ENCODE assay signal across 21 mouse cellular contexts in the genomic region with DNA sequence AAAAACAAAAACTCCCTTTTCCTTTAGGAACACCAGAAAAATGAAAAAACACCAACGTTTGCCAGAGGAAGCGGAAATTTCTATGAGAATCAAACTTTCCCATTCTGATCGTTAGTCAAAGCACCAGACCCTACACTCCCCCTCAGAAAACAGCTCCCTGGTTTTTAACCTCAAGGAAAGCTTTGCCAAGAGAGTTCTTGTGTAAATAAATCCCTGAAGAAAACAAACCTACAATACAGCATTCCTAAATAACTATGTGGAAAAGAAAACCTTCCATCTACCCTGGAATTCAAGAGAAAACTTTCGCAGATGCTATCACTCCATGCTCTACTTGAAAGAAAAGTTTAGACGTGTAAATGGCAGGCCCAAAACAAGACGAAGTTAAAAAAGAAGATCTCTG. TPM values are rescaled to one million over a fixed set of nuclear protein-coding genes. Genes with fewer than 3 reads are reported as not detected.
DNase-seq lines count a peak whose midpoint lies in the region; ATAC-seq and TF ChIP-seq lines count a peak whose summit lies in the region.
"Had no signal": no experiment of that assay in that cellular context is flagged by ENCODE, and none has a peak within 500 bp of the region (broad histone marks: within the 10 kb centered on the region; RNA-seq: fewer than 3 reads in every experiment).

No protein-coding gene starts in this region.

- 41% methylated on average over 6 of the region's 6 CpGs for WGBS in heart, embryonic 10.5 days
- 43% methylated on average over 6 of the region's 6 CpGs for WGBS in kidney, embryonic 15.5 days
- WGBS in lung, embryonic 15.5 days, result 30% methylated on average over 6 of the region's 6 CpGs
- WGBS in lung, postnatal 0 days, result 43% methylated on average over 6 of the region's 6 CpGs
- WGBS in heart, postnatal 0 days, result 46% methylated on average over 6 of the region's 6 CpGs

- TF ChIP-seq CTCF in lung, postnatal 0 days (IDR thresholded peaks at IDR 0.05), result no peak
- TF ChIP-seq CTCF in heart, postnatal 0 days (IDR thresholded peaks at IDR 0.05; ENCODE audit: low read depth), result no peak

- H3K27me3 ChIP-seq in heart, embryonic 10.5 days (ENCODE audit: insufficient read depth, poor library complexity, severe bottlenecking), result no peaks in the 10 kb centered on the region
- no peaks in the 10 kb centered on the region for H3K27me3 ChIP-seq in kidney, embryonic 15.5 days
- H3K27me3 ChIP-seq in lung, embryonic 15.5 days, result no peaks in the 10 kb centered on the region
- no peaks in the 10 kb centered on the region for H3K27me3 ChIP-seq in lung, postnatal 0 days (replicated peaks; ENCODE audit: insufficient read depth, low read length)
- no peaks in the 10 kb centered on the region for H3K27me3 ChIP-seq in heart, postnatal 0 days (ENCODE audit: control insufficient read depth, insufficient read depth, low read length)
- H3K27me3 ChIP-seq: hindbrain, embryonic 15.5 days; midbrain, embryonic 15.5 days had no signal

- ATAC-seq in kidney, embryonic 15.5 days (replicated peaks; ENCODE audit: low FRiP score), result no peak
- no peak for ATAC-seq in lung, embryonic 15.5 days (ENCODE audit: borderline replicate concordance, extremely low read depth, low FRiP score, low TSS enrichment)
- no peak for ATAC-seq in lung, postnatal 0 days
- ATAC-seq in heart, postnatal 0 days (ENCODE audit: insufficient read depth, low read depth), result no peak

- peak overlapping the region; percentile 63; the same call in 1 of the 2 replicates for H3K27ac ChIP-seq in heart, embryonic 10.5 days
- peak overlapping the region; percentile 45 for H3K27ac ChIP-seq in kidney, embryonic 15.5 days
- 0 out of 2 replicates have a peak overlapping the region, but pooled peaks have one; percentile 9 for H3K27ac ChIP-seq in lung, embryonic 15.5 days
- no peak overlapping the region for H3K27ac ChIP-seq in lung, postnatal 0 days (ENCODE audit: low read length)
- H3K27ac ChIP-seq in heart, postnatal 0 days (ENCODE audit: low read depth), result peak overlapping the region; percentile 80
- H3K27ac ChIP-seq: hindbrain, embryonic 15.5 days; midbrain, embryonic 15.5 days had no signal

- H3K9me3 ChIP-seq in heart, embryonic 10.5 days, result no peaks in the 10 kb centered on the region
- H3K9me3 ChIP-seq in kidney, embryonic 15.5 days (replicated peaks), result no peaks in the 10 kb centered on the region
- H3K9me3 ChIP-seq in lung, embryonic 15.5 days, result no peaks in the 10 kb centered on the region
- H3K9me3 ChIP-seq in lung, postnatal 0 days (ENCODE audit: low read length), result no peaks in the 10 kb centered on the region
- no peaks in the 10 kb centered on the region for H3K9me3 ChIP-seq in heart, postnatal 0 days (replicated peaks; ENCODE audit: control insufficient read depth, low read length)
- H3K9me3 ChIP-seq: hindbrain, embryonic 15.5 days; midbrain, embryonic 15.5 days had no signal

- H3K4me2 ChIP-seq in kidney, embryonic 15.5 days, result no peak overlapping the region
- H3K4me2 ChIP-seq in lung, embryonic 15.5 days, result no peak overlapping the region
- no peak overlapping the region for H3K4me2 ChIP-seq in lung, postnatal 0 days (replicated peaks; ENCODE audit: low read depth, low read length)
- peak overlapping the region; percentile 50; the same call in 1 of the 2 replicates for H3K4me2 ChIP-seq in heart, postnatal 0 days (ENCODE audit: low read depth, low read length)
- H3K4me2 ChIP-seq: hindbrain, embryonic 15.5 days; midbrain, embryonic 15.5 days had no signal

- H3K4me1 ChIP-seq in heart, embryonic 10.5 days, result peaks cover 68% of the 10 kb centered on the region
- H3K4me1 ChIP-seq in kidney, embryonic 15.5 days, result peaks cover 41% of the 10 kb centered on the region
- peaks cover 45% of the 10 kb centered on the region for H3K4me1 ChIP-seq in lung, embryonic 15.5 days
- H3K4me1 ChIP-seq in lung, postnatal 0 days (ENCODE audit: insufficient read depth, low read depth, low read length), result peaks cover 13% of the 10 kb centered on the region
- H3K4me1 ChIP-seq in heart, postnatal 0 days (ENCODE audit: control insufficient read depth, insufficient read depth), result peaks cover 57% of the 10 kb centered on the region

- TF ChIP-seq EP300 in lung, postnatal 0 days (IDR thresholded peaks at IDR 0.05), result no peak
- TF ChIP-seq EP300 in heart, postnatal 0 days (IDR thresholded peaks at IDR 0.05; ENCODE audit: low read depth), result no peak

- H3K4me3 ChIP-seq in heart, embryonic 10.5 days, result no peak overlapping the region
- H3K4me3 ChIP-seq in kidney, embryonic 15.5 days (replicated peaks), result no peak overlapping the region
- H3K4me3 ChIP-seq in lung, embryonic 15.5 days, result no peak overlapping the region
- H3K4me3 ChIP-seq in lung, postnatal 0 days (ENCODE audit: low read depth, low read length), result no peak overlapping the region
- no peak overlapping the region for H3K4me3 ChIP-seq in heart, postnatal 0 days (ENCODE audit: low read depth, low read length)
- H3K4me3 ChIP-seq: hindbrain, embryonic 15.5 days; midbrain, embryonic 15.5 days had no signal

- H3K36me3 ChIP-seq in heart, embryonic 10.5 days, result no peaks in the 10 kb centered on the region
- H3K36me3 ChIP-seq in kidney, embryonic 15.5 days, result 0 out of 2 replicates have a peak, but pooled peaks cover under 1% of the 10 kb centered on the region
- no peaks in the 10 kb centered on the region for H3K36me3 ChIP-seq in lung, embryonic 15.5 days
- no peaks in the 10 kb centered on the region for H3K36me3 ChIP-seq in lung, postnatal 0 days (ENCODE audit: insufficient read depth, low read length)
- no peaks in the 10 kb centered on the region; the same call in 1 of the 2 replicates for H3K36me3 ChIP-seq in heart, postnatal 0 days (replicated peaks; ENCODE audit: control insufficient read depth, insufficient read depth, low read length)
- H3K36me3 ChIP-seq: hindbrain, embryonic 15.5 days; midbrain, embryonic 15.5 days had no signal

- DNase-seq in heart, embryonic 10.5 days (ENCODE audit: low spot score), result no peak
- no peak for DNase-seq in heart, postnatal 36 days
- DNase-seq in kidney, adult 8-10 months, result no peak
- no peak for DNase-seq in lung, postnatal 0 days (ENCODE audit: low spot score)
- DNase-seq in heart, postnatal 0 days (ENCODE audit: low spot score), result no peak
- DNase-seq: cerebellum, postnatal 10 days; embryo, embryonic 11 days; gastrocnemius, postnatal 25 days; kidney, adult 9 months; thymus, adult 18-20 months had no signal

- intact Hi-C loops in heart, postnatal 36 days (cut with DNase I), result loop anchor here (10.0 kb wide), 1 partner anchor 48 kb away; the partner anchor contains the start of genes Acvr1 and Upp2

- H3K9ac ChIP-seq in kidney, embryonic 15.5 days, result no peak overlapping the region
- no peak overlapping the region for H3K9ac ChIP-seq in lung, embryonic 15.5 days
- H3K9ac ChIP-seq in lung, postnatal 0 days (replicated peaks; ENCODE audit: low read depth), result no peak overlapping the region
- H3K9ac ChIP-seq in heart, postnatal 0 days (replicated peaks; ENCODE audit: low read depth, low read length), result no peak overlapping the region
- H3K9ac ChIP-seq: hindbrain, embryonic 15.5 days; midbrain, embryonic 15.5 days had no signal

RNA-seq across cellular contexts. Expression of gene Gm17409, which starts 47.0 kb away (rescaled TPM):
- not detected in 2 replicates for polyA plus RNA-seq in heart, embryonic 10.5 days (2016; fragmentation: Nextera tagmentation; extraction: Ambion mirVana)
- not detected for total RNA-seq in heart, postnatal 36 days (2021)
- polyA plus RNA-seq in kidney, embryonic 15.5 days (2015; fragmentation: Nextera tagmentation; extraction: Ambion mirVana), result not detected in 2 replicates
- polyA plus RNA-seq in lung, embryonic 15.5 days (2015; fragmentation: Nextera tagmentation; extraction: Ambion mirVana), result not detected in 2 replicates
- not detected in 2 replicates for polyA plus RNA-seq in lung, postnatal 0 days (2015; fragmentation: Nextera tagmentation; extraction: Ambion mirVana)
- total RNA-seq in heart, postnatal 0 days (2014; rRNA removed; ENCODE audit: low replicate concordance), result not detected in 2 replicates
- polyA plus RNA-seq in heart, postnatal 0 days (2015; fragmentation: Nextera tagmentation; extraction: Ambion mirVana), result not detected in 2 replicates
- total RNA-seq: gastrocnemius, postnatal 25 days; layer of hippocampus, postnatal 14 days; left cerebral cortex, postnatal 14 days; megakaryocyte, adult 5-6 weeks had no signal
- polyA plus RNA-seq: frontal cortex, adult 2 months; hindbrain, embryonic 15.5 days; liver, embryonic 16.5 days; midbrain, embryonic 15.5 days; neural tube, embryonic 11.5 days; urinary bladder, adult 2 months had no signal

RNA-seq across cellular contexts. Expression of gene Acvr1, which starts 50.0 kb away (rescaled TPM):
- polyA plus RNA-seq in heart, embryonic 10.5 days (2016; fragmentation: Nextera tagmentation; extraction: Ambion mirVana), result 9.4 and 11.1 TPM in 2 replicates
- total RNA-seq in heart, postnatal 36 days (2021), result 10 to 100 TPM; 16.0 to 16.8 TPM
- 5.2 and 5.7 TPM in 2 replicates for polyA plus RNA-seq in kidney, embryonic 15.5 days (2015; fragmentation: Nextera tagmentation; extraction: Ambion mirVana)
- polyA plus RNA-seq in lung, embryonic 15.5 days (2015; fragmentation: Nextera tagmentation; extraction: Ambion mirVana), result 4.5 and 4.6 TPM in 2 replicates
- 5.8 and 6.0 TPM in 2 replicates for polyA plus RNA-seq in lung, postnatal 0 days (2015; fragmentation: Nextera tagmentation; extraction: Ambion mirVana)
- total RNA-seq in heart, postnatal 0 days (2014; rRNA removed; ENCODE audit: low replicate concordance), result 13.5 and 20.9 TPM in 2 replicates
- polyA plus RNA-seq in heart, postnatal 0 days (2015; fragmentation: Nextera tagmentation; extraction: Ambion mirVana), result 5.0 and 5.9 TPM in 2 replicates

RNA-seq across cellular contexts. Expression of gene Upp2, which starts 50.2 kb away (rescaled TPM):
- 5.8 and 8.2 TPM in 2 replicates for polyA plus RNA-seq in heart, embryonic 10.5 days (2016; fragmentation: Nextera tagmentation; extraction: Ambion mirVana)
- 1 to 10 TPM; 2.7 to 5.0 TPM for total RNA-seq in heart, postnatal 36 days (2021)
- 7.7 and 7.8 TPM in 2 replicates for polyA plus RNA-seq in kidney, embryonic 15.5 days (2015; fragmentation: Nextera tagmentation; extraction: Ambion mirVana)
- 6.9 and 7.1 TPM in 2 replicates for polyA plus RNA-seq in lung, embryonic 15.5 days (2015; fragmentation: Nextera tagmentation; extraction: Ambion mirVana)
- 6.4 and 10.4 TPM in 2 replicates for polyA plus RNA-seq in lung, postnatal 0 days (2015; fragmentation: Nextera tagmentation; extraction: Ambion mirVana)
- 0.92 and 1.2 TPM in 2 replicates for total RNA-seq in heart, postnatal 0 days (2014; rRNA removed; ENCODE audit: low replicate concordance)
- polyA plus RNA-seq in heart, postnatal 0 days (2015; fragmentation: Nextera tagmentation; extraction: Ambion mirVana), result 4.3 and 6.4 TPM in 2 replicates
